In genomic region chr4:115827066-115827465, GRCm38 (mm10) we compare ENCODE assay signal across 9 mouse cellular contexts. TPM values are rescaled to one million over a fixed set of nuclear protein-coding genes. Genes with fewer than 3 reads are reported as not detected.
DNase-seq lines count a peak whose midpoint lies in the region; ATAC-seq and TF ChIP-seq lines count a peak whose summit lies in the region.
"Had no signal": no experiment of that assay in that cellular context is flagged by ENCODE, and none has a peak within 500 bp of the region (broad histone marks: within the 10 kb centered on the region; RNA-seq: fewer than 3 reads in every experiment).

No protein-coding gene starts in this region.

- ATAC-seq in forebrain, embryonic 11.5 days (replicated peaks; ENCODE audit: low FRiP score) = no peak
- no peak for ATAC-seq in kidney, postnatal 0 days (replicated peaks; ENCODE audit: low FRiP score, low read depth)
- ATAC-seq in intestine, embryonic 16.5 days = no peak
- no peak for ATAC-seq in midbrain, embryonic 16.5 days

- no peak overlapping the region for H3K9ac ChIP-seq in forebrain, embryonic 11.5 days (ENCODE audit: low read length)
- no peak overlapping the region for H3K9ac ChIP-seq in kidney, postnatal 0 days (ENCODE audit: low read depth, low read length)
- H3K9ac ChIP-seq in intestine, embryonic 16.5 days (ENCODE audit: low read depth, low read length) = no peak overlapping the region
- no peak overlapping the region for H3K9ac ChIP-seq in midbrain, embryonic 16.5 days (ENCODE audit: low read depth, low read length)

- 0 out of 2 replicates have a peak, but pooled peaks cover 3% of the 10 kb centered on the region for H3K36me3 ChIP-seq in forebrain, embryonic 10.5 days (replicated peaks)
- H3K36me3 ChIP-seq in forebrain, embryonic 11.5 days (ENCODE audit: control insufficient read depth, insufficient read depth, low read length) = no peaks in the 10 kb centered on the region
- 0 out of 2 replicates have a peak, but pooled peaks cover 9% of the 10 kb centered on the region for H3K36me3 ChIP-seq in kidney, postnatal 0 days (ENCODE audit: insufficient read depth, low read length)
- H3K36me3 ChIP-seq in intestine, embryonic 16.5 days (ENCODE audit: control insufficient read depth, insufficient read depth, low read length) = no peaks in the 10 kb centered on the region
- H3K36me3 ChIP-seq in midbrain, embryonic 16.5 days (ENCODE audit: control insufficient read depth, insufficient read depth, low read length) = no peaks in the 10 kb centered on the region

- no peaks in the 10 kb centered on the region for H3K9me3 ChIP-seq in forebrain, embryonic 10.5 days
- H3K9me3 ChIP-seq in forebrain, embryonic 11.5 days (ENCODE audit: control insufficient read depth, low read length) = no peaks in the 10 kb centered on the region
- H3K9me3 ChIP-seq in kidney, postnatal 0 days (replicated peaks; ENCODE audit: low read length) = no peaks in the 10 kb centered on the region
- no peaks in the 10 kb centered on the region for H3K9me3 ChIP-seq in intestine, embryonic 16.5 days (ENCODE audit: control insufficient read depth, low read length)
- H3K9me3 ChIP-seq in midbrain, embryonic 16.5 days (replicated peaks; ENCODE audit: control insufficient read depth, low read length, poor library complexity, severe bottlenecking) = no peaks in the 10 kb centered on the region

- TF ChIP-seq CTCF in kidney, postnatal 0 days (IDR thresholded peaks at IDR 0.05; ENCODE audit: low read depth) = no peak

- no peak overlapping the region for H3K4me2 ChIP-seq in forebrain, embryonic 11.5 days (ENCODE audit: low read depth, low read length, severe bottlenecking)
- peak overlapping the region; percentile 76 for H3K4me2 ChIP-seq in kidney, postnatal 0 days (ENCODE audit: low read length)
- peak overlapping the region; percentile 79; the same call in 1 of the 2 replicates for H3K4me2 ChIP-seq in intestine, embryonic 16.5 days (ENCODE audit: low read depth, low read length)
- peak overlapping the region; percentile 72; the same call in 1 of the 2 replicates for H3K4me2 ChIP-seq in midbrain, embryonic 16.5 days (ENCODE audit: low read length)

- peaks cover 51% of the 10 kb centered on the region for H3K27me3 ChIP-seq in forebrain, embryonic 10.5 days (ENCODE audit: poor library complexity, severe bottlenecking)
- H3K27me3 ChIP-seq in forebrain, embryonic 11.5 days (ENCODE audit: control insufficient read depth, insufficient read depth, low read length) = no peaks in the 10 kb centered on the region
- no peaks in the 10 kb centered on the region for H3K27me3 ChIP-seq in kidney, postnatal 0 days (ENCODE audit: insufficient read depth, low read length)
- no peaks in the 10 kb centered on the region for H3K27me3 ChIP-seq in intestine, embryonic 16.5 days (replicated peaks; ENCODE audit: control insufficient read depth, insufficient read depth, low read length)
- H3K27me3 ChIP-seq in midbrain, embryonic 16.5 days (ENCODE audit: control insufficient read depth, insufficient read depth, low read depth, low read length) = no peaks in the 10 kb centered on the region

- H3K27ac ChIP-seq in forebrain, embryonic 10.5 days = no peak overlapping the region
- H3K27ac ChIP-seq in forebrain, embryonic 11.5 days (ENCODE audit: low read depth, low read length) = no peak overlapping the region
- no peak overlapping the region for H3K27ac ChIP-seq in kidney, postnatal 0 days
- no peak overlapping the region for H3K27ac ChIP-seq in intestine, embryonic 16.5 days (ENCODE audit: low read length)
- no peak overlapping the region for H3K27ac ChIP-seq in midbrain, embryonic 16.5 days (ENCODE audit: low read length)

- DNase-seq in forebrain, embryonic 10.5 days (ENCODE audit: extremely low spot score, low spot score) = no peak
- no peak for DNase-seq in forebrain, embryonic 11.5 days (ENCODE audit: low spot score)
- no peak for DNase-seq in kidney, postnatal 0 days (ENCODE audit: low spot score)
- DNase-seq in kidney, postnatal 14 days = no peak
- no peak for DNase-seq in right cerebral cortex, postnatal 25 days
- no peak for DNase-seq in layer of hippocampus, adult 9-11 months

- peaks cover 19% of the 10 kb centered on the region for H3K4me1 ChIP-seq in forebrain, embryonic 10.5 days
- H3K4me1 ChIP-seq in forebrain, embryonic 11.5 days (replicated peaks; ENCODE audit: control insufficient read depth, insufficient read depth, low read length) = peaks cover 5% of the 10 kb centered on the region; the same call in 1 of the 2 replicates
- H3K4me1 ChIP-seq in kidney, postnatal 0 days (replicated peaks; ENCODE audit: insufficient read depth, low read length) = 0 out of 2 replicates have a peak, but pooled peaks cover 6% of the 10 kb centered on the region
- peaks cover 23% of the 10 kb centered on the region for H3K4me1 ChIP-seq in intestine, embryonic 16.5 days (ENCODE audit: control insufficient read depth, insufficient read depth, low read length)
- H3K4me1 ChIP-seq in midbrain, embryonic 16.5 days (ENCODE audit: control insufficient read depth, insufficient read depth, low read length) = peaks cover 6% of the 10 kb centered on the region

- WGBS in forebrain, embryonic 10.5 days = 54% methylated on average over 3 of the region's 3 CpGs
- WGBS in forebrain, embryonic 11.5 days = 74% methylated on average over 3 of the region's 3 CpGs
- WGBS in kidney, postnatal 0 days = 56% methylated on average over 3 of the region's 3 CpGs
- 73% methylated on average over 3 of the region's 3 CpGs for WGBS in intestine, embryonic 16.5 days
- WGBS in midbrain, embryonic 16.5 days = 75% methylated on average over 3 of the region's 3 CpGs

- 0 out of 2 replicates have a peak overlapping the region, but pooled peaks have one; percentile 69 for H3K4me3 ChIP-seq in forebrain, embryonic 10.5 days
- no peak overlapping the region for H3K4me3 ChIP-seq in forebrain, embryonic 11.5 days (ENCODE audit: low read depth, low read length)
- H3K4me3 ChIP-seq in kidney, postnatal 0 days (replicated peaks; ENCODE audit: low read depth, low read length) = no peak overlapping the region
- H3K4me3 ChIP-seq in intestine, embryonic 16.5 days (ENCODE audit: low read length) = no peak overlapping the region
- H3K4me3 ChIP-seq in midbrain, embryonic 16.5 days (ENCODE audit: low read depth, low read length) = no peak overlapping the region

RNA-seq across cellular contexts. Expression of gene Mob3c, which starts 0.8 kb away (rescaled TPM):
- polyA plus RNA-seq in forebrain, embryonic 10.5 days (2016; fragmentation: Nextera tagmentation; extraction: Ambion mirVana) = 2.7 and 3.9 TPM in 2 replicates
- 3.1 and 5.0 TPM in 2 replicates for polyA plus RNA-seq in forebrain, embryonic 11.5 days (2014; fragmentation: Nextera tagmentation; extraction: Ambion mirVana)
- 7.4 and 8.9 TPM in 2 replicates for polyA plus RNA-seq in kidney, postnatal 0 days (2015; fragmentation: Nextera tagmentation; extraction: Ambion mirVana)
- polyA plus RNA-seq in intestine, embryonic 16.5 days (2015; fragmentation: Nextera tagmentation; extraction: Ambion mirVana) = 15.7 and 18.2 TPM in 2 replicates
- 5.0 and 6.2 TPM in 2 replicates for polyA plus RNA-seq in midbrain, embryonic 16.5 days (2015; fragmentation: Nextera tagmentation; extraction: Ambion mirVana)

RNA-seq across cellular contexts. Expression of gene Mknk1, which starts 11.9 kb away (rescaled TPM):
- polyA plus RNA-seq in forebrain, embryonic 10.5 days (2016; fragmentation: Nextera tagmentation; extraction: Ambion mirVana) = 26.5 and 26.8 TPM in 2 replicates
- 21.9 and 25.8 TPM in 2 replicates for polyA plus RNA-seq in forebrain, embryonic 11.5 days (2014; fragmentation: Nextera tagmentation; extraction: Ambion mirVana)
- 20.4 and 21.6 TPM in 2 replicates for polyA plus RNA-seq in kidney, postnatal 0 days (2015; fragmentation: Nextera tagmentation; extraction: Ambion mirVana)
- 29.4 and 30.1 TPM in 2 replicates for polyA plus RNA-seq in intestine, embryonic 16.5 days (2015; fragmentation: Nextera tagmentation; extraction: Ambion mirVana)
- polyA plus RNA-seq in midbrain, embryonic 16.5 days (2015; fragmentation: Nextera tagmentation; extraction: Ambion mirVana) = 22.3 and 24.5 TPM in 2 replicates

RNA-seq across cellular contexts. Expression of gene Atpaf1, which starts 42.5 kb away (rescaled TPM):
- 45.8 and 56.3 TPM in 2 replicates for polyA plus RNA-seq in forebrain, embryonic 10.5 days (2016; fragmentation: Nextera tagmentation; extraction: Ambion mirVana)
- polyA plus RNA-seq in forebrain, embryonic 11.5 days (2014; fragmentation: Nextera tagmentation; extraction: Ambion mirVana) = 48.2 and 49.2 TPM in 2 replicates
- polyA plus RNA-seq in kidney, postnatal 0 days (2015; fragmentation: Nextera tagmentation; extraction: Ambion mirVana) = 61.6 and 62.1 TPM in 2 replicates
- polyA plus RNA-seq in intestine, embryonic 16.5 days (2015; fragmentation: Nextera tagmentation; extraction: Ambion mirVana) = 47.5 and 52.8 TPM in 2 replicates
- 37.1 and 38.6 TPM in 2 replicates for polyA plus RNA-seq in midbrain, embryonic 16.5 days (2015; fragmentation: Nextera tagmentation; extraction: Ambion mirVana)

RNA-seq across cellular contexts. Expression of gene Tex38, which starts 46.2 kb away (rescaled TPM):
- polyA plus RNA-seq in forebrain, embryonic 10.5 days (2016; fragmentation: Nextera tagmentation; extraction: Ambion mirVana) = 0.25 and 0.41 TPM in 2 replicates
- 0.81 TPM in 1 of 2 replicates, not detected in the other for polyA plus RNA-seq in forebrain, embryonic 11.5 days (2014; fragmentation: Nextera tagmentation; extraction: Ambion mirVana)
- polyA plus RNA-seq in kidney, postnatal 0 days (2015; fragmentation: Nextera tagmentation; extraction: Ambion mirVana) = 0.59 and 0.64 TPM in 2 replicates
- polyA plus RNA-seq in intestine, embryonic 16.5 days (2015; fragmentation: Nextera tagmentation; extraction: Ambion mirVana) = 0.23 and 0.34 TPM in 2 replicates
- polyA plus RNA-seq in midbrain, embryonic 16.5 days (2015; fragmentation: Nextera tagmentation; extraction: Ambion mirVana) = 0.46 and 0.72 TPM in 2 replicates

RNA-seq across cellular contexts. Expression of gene Kncn, which starts 57.1 kb away (rescaled TPM):
- polyA plus RNA-seq in forebrain, embryonic 10.5 days (2016; fragmentation: Nextera tagmentation; extraction: Ambion mirVana) = not detected in 2 replicates
- not detected in 2 replicates for polyA plus RNA-seq in forebrain, embryonic 11.5 days (2014; fragmentation: Nextera tagmentation; extraction: Ambion mirVana)
- polyA plus RNA-seq in kidney, postnatal 0 days (2015; fragmentation: Nextera tagmentation; extraction: Ambion mirVana) = 0.05 and 0.09 TPM in 2 replicates
- not detected in 2 replicates for polyA plus RNA-seq in intestine, embryonic 16.5 days (2015; fragmentation: Nextera tagmentation; extraction: Ambion mirVana)
- 0.18 TPM in 1 of 2 replicates, not detected in the other for polyA plus RNA-seq in midbrain, embryonic 16.5 days (2015; fragmentation: Nextera tagmentation; extraction: Ambion mirVana)
- polyA plus RNA-seq: spleen, adult 2 months had no signal
